Mouse (Mus musculus): ENCODE measurements around the gene Efhd2.

DNA sequence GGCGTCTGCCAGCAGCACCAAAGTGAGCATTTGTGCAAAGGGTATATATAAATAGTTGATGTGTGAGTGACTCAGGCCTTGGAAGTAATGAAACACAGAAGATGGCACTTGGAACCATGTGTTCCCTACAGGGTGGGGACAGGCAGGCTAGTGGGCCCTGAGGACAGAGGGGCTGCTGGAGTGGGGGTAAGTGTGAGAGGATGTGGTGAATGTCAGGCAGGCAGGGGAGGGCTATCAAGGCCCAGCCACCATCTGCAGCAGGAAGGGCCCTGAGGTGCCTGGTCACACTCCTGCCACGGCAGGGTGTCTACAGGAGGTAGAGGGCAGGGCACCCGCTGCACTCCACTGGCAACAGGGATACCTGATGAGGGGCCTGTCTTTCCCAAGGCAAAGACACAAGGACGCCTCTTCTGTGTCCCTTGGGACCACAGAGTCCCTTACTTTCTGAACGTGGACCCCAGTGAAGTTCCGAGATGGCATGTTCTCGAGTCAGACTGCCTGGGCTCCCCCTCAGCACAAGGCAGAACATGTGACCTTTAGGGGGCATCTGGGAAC, 10.9 kb downstream of the Efhd2 start:
- TF ChIP-seq ZC3H11A (IDR thresholded peaks at IDR 0.05; ENCODE audit: borderline replicate concordance, low read depth, low read length) (no peak), MAFK (IDR thresholded peaks at IDR 0.05; ENCODE audit: insufficient read depth, low read depth, low read length) (no peak)
